Mouse (Mus musculus): ENCODE measurements at regions not wholly inside any gene's neighbourhood (a gene's known extent, or its start where the extent isn't known, plus 50 kb on each side); places are given as distances from the start of the nearest gene placed in this dataset.

DNA sequence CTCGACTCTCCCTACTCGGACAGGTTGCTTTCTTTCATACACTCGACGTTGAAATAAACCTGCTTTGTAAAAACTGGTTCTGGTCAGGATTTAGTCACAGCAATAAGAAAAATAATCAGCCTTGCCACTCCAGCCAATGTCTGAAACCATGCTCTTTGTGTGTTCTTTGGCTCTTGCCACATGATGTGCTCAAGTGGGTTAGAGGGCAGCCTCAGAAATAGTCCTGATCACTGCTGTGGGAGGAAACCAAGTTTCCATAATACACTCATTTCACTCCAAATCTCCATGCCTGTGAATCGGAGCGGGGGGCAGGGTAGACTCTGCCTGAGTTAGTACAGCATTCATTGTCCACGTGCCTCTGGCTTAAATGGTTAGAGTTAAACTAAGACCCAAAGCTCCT is 63.8 kb downstream of the Gm10295 start:
- TF ChIP-seq CTCF (IDR thresholded peaks at IDR 0.05; ENCODE audit: borderline replicate concordance, extremely low read depth, insufficient read depth, insufficient read length): no peak
- no peak for TF ChIP-seq POLR2A (IDR thresholded peaks at IDR 0.05; ENCODE audit: borderline replicate concordance, extremely low read depth, insufficient read depth, insufficient read length, poor library complexity, severe bottlenecking)

All from brain, embryonic 14.5 days (tissue).